Mouse (Mus musculus) lung, postnatal 0 days (tissue): ENCODE results near the gene Ptrh1. TPM values are rescaled to one million over a fixed set of nuclear protein-coding genes. Genes with fewer than 3 reads are reported as not detected.

ENCODE experiments used
- ATAC-seq: fragments of 200-750 bp; cut with Nextera tagmentation; 2 replicates; pipeline ENCODE4 v1.8.0; 2017; ENCODE audit warnings: moderate library complexity
- DNase-seq: peaks from one replicate; pipeline ENCODE4 v3.0.0-alpha.2; 2016; ENCODE audit warnings: low spot score
- H3K27ac ChIP-seq: fragments of 300-500 bp; sonication (generic); 2 replicates; pipeline ENCODE4 v1.5.1; 2014; ENCODE audit warnings: antibody characterized with exemption, mild to moderate bottlenecking, low read length, mixed read lengths
- H3K27me3 ChIP-seq: fragments of 300-500 bp; sonication (generic); replicated peaks from 2 replicates; pipeline ENCODE4 v1.6.1; 2014; ENCODE audit warnings: low read length, mixed read lengths; ENCODE audit not compliant: insufficient read depth
- H3K36me3 ChIP-seq: fragments of 300-500 bp; sonication (generic); 2 replicates; pipeline ENCODE4 v1.6.1; 2014; ENCODE audit warnings: low read length, mixed read lengths; ENCODE audit not compliant: insufficient read depth
- H3K4me1 ChIP-seq: fragments of 300-500 bp; sonication (generic); 2 replicates; pipeline ENCODE4 v1.6.1; 2014; ENCODE audit warnings: antibody characterized with exemption, low read depth, low read length, mixed read lengths; ENCODE audit not compliant: insufficient read depth
- H3K4me2 ChIP-seq: fragments of 300-500 bp; sonication (generic); replicated peaks from 2 replicates; pipeline ENCODE4 v1.6.1; 2014; ENCODE audit warnings: low read depth, mild to moderate bottlenecking, low read length, moderate library complexity, mixed read lengths
- H3K4me3 ChIP-seq: fragments of 300-500 bp; sonication (generic); 2 replicates; pipeline ENCODE4 v1.5.1; 2014; ENCODE audit warnings: low read depth, low read length
- H3K9ac ChIP-seq: fragments of 300-500 bp; sonication (generic); replicated peaks from 2 replicates; pipeline ENCODE4 v1.6.1; 2014; ENCODE audit warnings: low read depth, mild to moderate bottlenecking
- H3K9me3 ChIP-seq: fragments of 300-500 bp; sonication (generic); 2 replicates; pipeline ENCODE4 v1.6.1; 2016; ENCODE audit warnings: low read length, mixed read lengths
- CTCF ChIP-seq: IDR thresholded peaks from 2 replicates; pipeline ENCODE4 v1.5.1; 2016; ENCODE audit warnings: antibody characterized with exemption, mild to moderate bottlenecking
- EP300 ChIP-seq: IDR thresholded peaks from 2 replicates; pipeline ENCODE4 v1.6.1; 2016; ENCODE audit warnings: antibody characterized with exemption, mild to moderate bottlenecking, control low read depth
- WGBS: fragments of 180-500 bp; shearing (Covaris S2); extraction: QIAGEN DNeasy Blood & Tissue Kit; methylation state at CpG from one replicate; pipeline ENCODE4 v1.1.7; 2014; 5-methylcytosine and 5-hydroxymethylcytosine counted together
- polyA plus RNA-seq: library from polyadenylated mRNA; unstranded; fragments of >200 nt; fragmentation: Nextera tagmentation; extraction: Ambion mirVana; gene quantifications from 2 replicates; pipeline ENCODE4 v1.2.1, GENCODE M21; 2015

Ptrh1 gene
- polyA plus RNA-seq, 1 experiment from 2014 or later: 3.3 TPM

- WGBS: 18% methylated on average over 11 of the region's 11 CpGs
- H3K9me3 ChIP-seq: no peaks in the 10 kb centered on the region
- peaks cover 9% of the 10 kb centered on the region; the same call in 1 of the 2 replicates for H3K4me1 ChIP-seq
- H3K27me3 ChIP-seq: no peaks in the 10 kb centered on the region
- H3K27ac ChIP-seq: peak within 1 kb of the TSS; percentile 1; the same call in 1 of the 2 replicates
- ATAC-seq (peak; percentile 0; the same call in 1 of the 2 replicates), DNase-seq (no peak)
- no peak for TF ChIP-seq EP300
- TF ChIP-seq CTCF: no peak
- H3K9ac ChIP-seq: no peak within 1 kb of the TSS
- peak within 1 kb of the TSS; percentile 26 for H3K4me3 ChIP-seq
- peak within 1 kb of the TSS; percentile 61 for H3K4me2 ChIP-seq
- H3K36me3 ChIP-seq: no peaks in the 10 kb centered on the region
These were observed 34.7 kb upstream of the Ptrh1 start, which contains the start of gene 6330409D20Rik for GRCm38 (mm10) chr2:32740916-32741272. 6330409D20Rik (minus strand) TSS chr2:32741016.

DNA sequence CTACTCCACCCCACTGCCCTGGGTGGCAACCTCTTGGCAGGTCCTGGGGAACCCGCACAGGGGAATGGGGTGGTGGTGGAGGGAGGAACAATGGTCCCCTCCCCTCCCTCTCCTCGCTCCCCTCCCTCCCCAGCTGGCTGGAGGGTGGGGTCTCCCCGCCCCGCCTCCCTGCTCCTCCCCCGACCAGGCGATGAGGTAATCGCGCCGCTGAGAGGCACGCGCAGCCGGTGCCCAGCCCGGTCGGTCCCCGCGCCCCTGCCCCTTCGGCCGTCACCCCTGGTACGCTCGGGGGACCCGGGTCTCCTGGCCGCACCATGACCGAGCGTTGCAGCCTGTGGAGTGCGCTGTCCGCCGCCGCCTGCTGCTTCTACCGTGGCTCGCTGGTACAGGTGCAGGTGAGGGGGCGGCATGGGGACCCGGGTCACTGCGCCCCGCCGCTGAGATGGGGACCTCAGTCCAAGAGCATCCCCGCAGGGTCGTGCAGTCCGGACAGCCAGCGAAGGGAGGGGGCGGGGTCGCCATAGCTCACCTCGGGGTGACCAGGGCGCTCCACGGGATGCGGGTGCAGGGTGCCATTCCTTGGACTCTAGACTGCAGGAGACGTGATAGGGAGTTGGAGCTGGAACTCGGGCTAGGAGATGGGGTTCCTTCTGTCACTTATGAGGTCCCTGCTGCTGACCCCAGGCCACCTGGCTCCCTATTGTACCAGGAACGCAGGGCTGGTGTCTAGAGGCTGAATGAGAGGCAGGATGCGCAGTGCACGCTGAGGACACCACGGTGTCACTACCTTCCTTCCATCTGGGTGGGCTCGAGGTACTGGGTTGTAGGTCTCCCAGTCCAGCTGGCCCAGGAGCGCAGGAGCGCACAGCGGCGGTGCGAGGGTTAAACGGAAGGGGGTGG is 34.1 kb upstream of the Ptrh1 start:
- peak; percentile 70 for ATAC-seq

GRCm38 (mm10) chr2:32742173-32742531 is 33.4 kb upstream of the Ptrh1 start:
- no peak for DNase-seq
- H3K4me2 ChIP-seq: no peak overlapping the region

More for the DNA sequence above, 34.1 kb upstream of the Ptrh1 start:
- peak overlapping the region; percentile 1; the same call in 1 of the 2 replicates for H3K27ac ChIP-seq
- peak overlapping the region; percentile 26 for H3K4me3 ChIP-seq
- no peaks in the 10 kb centered on the region for H3K9me3 ChIP-seq
- no peak for TF ChIP-seq EP300
- no peak for TF ChIP-seq CTCF
- H3K27me3 ChIP-seq: no peaks in the 10 kb centered on the region
- H3K4me1 ChIP-seq: peaks cover 9% of the 10 kb centered on the region; the same call in 1 of the 2 replicates
- no peak overlapping the region for H3K9ac ChIP-seq
- DNase-seq: peak; percentile 62
- 18% methylated on average over 46 of the region's 58 CpGs for WGBS
- peak overlapping the region; percentile 61 for H3K4me2 ChIP-seq
- no peaks in the 10 kb centered on the region for H3K36me3 ChIP-seq

DNA sequence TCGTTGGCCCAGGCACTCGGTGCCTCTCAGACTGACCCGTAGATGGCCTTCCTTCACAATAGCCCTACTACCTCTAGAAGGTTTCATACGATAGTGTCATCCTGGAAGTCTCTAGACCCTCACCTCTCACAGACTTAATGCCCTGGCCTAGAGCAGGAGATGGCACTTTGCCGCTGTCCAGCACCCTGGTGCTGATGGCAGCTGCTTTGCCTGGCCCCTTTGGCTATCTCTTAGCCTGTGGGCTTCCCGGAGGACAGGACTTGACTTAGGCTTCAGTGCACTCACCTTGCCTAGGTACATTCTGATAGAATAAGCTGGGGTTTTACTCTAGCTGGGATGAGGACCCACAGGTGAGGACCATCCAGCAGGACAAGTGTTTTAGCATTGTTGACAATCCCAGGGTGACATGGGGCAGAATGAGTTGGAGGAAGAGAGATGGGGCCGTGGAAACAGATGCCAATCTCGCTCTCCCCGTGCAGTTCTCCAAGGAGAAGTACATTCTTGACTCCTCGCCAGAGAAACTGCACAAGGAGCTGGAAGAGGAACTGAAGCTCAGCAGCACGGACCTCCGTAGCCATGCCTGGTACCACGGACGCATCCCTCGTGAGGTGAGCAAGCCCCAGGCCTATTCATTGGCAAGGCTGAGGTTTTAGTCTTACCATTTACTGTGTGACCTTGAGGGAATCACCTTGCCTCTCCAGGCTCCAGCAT is 31.2 kb upstream of the Ptrh1 start:
- H3K27me3 ChIP-seq: no peaks in the 10 kb centered on the region
- ATAC-seq (no peak), DNase-seq (no peak)
- 0 out of 2 replicates have a peak, but pooled peaks cover 5% of the 10 kb centered on the region for H3K36me3 ChIP-seq
- no peak overlapping the region for H3K27ac ChIP-seq
- no peaks in the 10 kb centered on the region for H3K9me3 ChIP-seq
- H3K4me3 ChIP-seq: no peak overlapping the region
- TF ChIP-seq CTCF (no peak), EP300 (no peak)
- no peak overlapping the region for H3K4me2 ChIP-seq
- H3K4me1 ChIP-seq: peaks cover 9% of the 10 kb centered on the region; the same call in 1 of the 2 replicates
- 57% methylated on average over 15 of the region's 15 CpGs for whole genome bisulfite sequencing
- H3K9ac ChIP-seq: no peak overlapping the region

More at GRCm38 (mm10) chr2:32742173-32742531, 33.4 kb upstream of the Ptrh1 start:
- H3K36me3 ChIP-seq: no peaks in the 10 kb centered on the region
- 28% methylated on average over 16 of the region's 18 CpGs for WGBS
- TF ChIP-seq EP300: no peak
- no peak for TF ChIP-seq CTCF
- no peaks in the 10 kb centered on the region for H3K27me3 ChIP-seq
- H3K27ac ChIP-seq: no peak overlapping the region
- no peak overlapping the region for H3K4me3 ChIP-seq
- H3K9me3 ChIP-seq: no peaks in the 10 kb centered on the region
- H3K4me1 ChIP-seq: peaks cover 9% of the 10 kb centered on the region; the same call in 1 of the 2 replicates
- peak; percentile 3; the same call in 1 of the 2 replicates for ATAC-seq
- H3K9ac ChIP-seq: no peak overlapping the region

DNA sequence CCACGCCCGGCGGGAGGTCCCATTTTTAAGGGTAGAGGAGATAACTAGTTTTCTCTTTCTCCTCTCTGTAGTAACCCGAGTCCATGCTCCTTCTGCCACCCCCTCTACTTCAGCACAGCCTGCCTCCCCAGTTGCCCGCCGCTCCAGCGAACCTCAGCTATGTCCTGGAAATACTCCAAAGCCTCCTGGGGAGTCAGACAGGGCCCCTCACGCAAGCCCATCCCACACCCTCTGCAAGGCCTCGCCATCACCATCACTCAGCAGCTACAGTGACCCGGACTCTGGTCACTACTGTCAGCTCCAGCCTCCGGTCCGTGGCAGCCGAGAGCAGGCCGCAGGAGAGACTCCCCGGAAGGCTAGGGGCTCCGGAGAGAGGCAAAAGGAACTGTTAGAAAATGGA is 26.5 kb upstream of the Ptrh1 start:
- H3K4me3 ChIP-seq: no peak overlapping the region
- no peak overlapping the region for H3K4me2 ChIP-seq
- H3K4me1 ChIP-seq: no peaks in the 10 kb centered on the region
- peaks cover 8% of the 10 kb centered on the region; the same call in 1 of the 2 replicates for H3K36me3 ChIP-seq
- ATAC-seq: no peak
- no peaks in the 10 kb centered on the region for H3K27me3 ChIP-seq
- no peaks in the 10 kb centered on the region for H3K9me3 ChIP-seq
- H3K9ac ChIP-seq: no peak overlapping the region
- H3K27ac ChIP-seq: no peak overlapping the region
- DNase-seq: no peak
- WGBS: 82% methylated on average over 16 of the region's 16 CpGs
- TF ChIP-seq CTCF: no peak
- TF ChIP-seq EP300: no peak

GRCm38 (mm10) chr2:32750199-32750598 is 25.4 kb upstream of the Ptrh1 start:
- TF ChIP-seq EP300 (no peak), CTCF (peak; percentile 48)
- H3K9me3 ChIP-seq: no peaks in the 10 kb centered on the region
- H3K9ac ChIP-seq: no peak overlapping the region
- no peak overlapping the region for H3K27ac ChIP-seq
- no peaks in the 10 kb centered on the region for H3K27me3 ChIP-seq
- ATAC-seq (no peak), DNase-seq (no peak)
- no peak overlapping the region for H3K4me3 ChIP-seq
- no peaks in the 10 kb centered on the region for H3K4me1 ChIP-seq
- 70% methylated on average over 7 of the region's 7 CpGs for WGBS
- H3K36me3 ChIP-seq: peaks cover 12% of the 10 kb centered on the region; the same call in 1 of the 2 replicates
- no peak overlapping the region for H3K4me2 ChIP-seq
